Mouse (Mus musculus): ENCODE measurements at regions not wholly inside any gene's neighbourhood (a gene's known extent, or its start where the extent isn't known, plus 50 kb on each side); places are given as distances from the start of the nearest gene placed in this dataset.
"Not testable (repeated sequence)": the region's sequence is repeated elsewhere in the genome, so short reads cannot be mapped to it uniquely, and the experiment has no call there.

DNA sequence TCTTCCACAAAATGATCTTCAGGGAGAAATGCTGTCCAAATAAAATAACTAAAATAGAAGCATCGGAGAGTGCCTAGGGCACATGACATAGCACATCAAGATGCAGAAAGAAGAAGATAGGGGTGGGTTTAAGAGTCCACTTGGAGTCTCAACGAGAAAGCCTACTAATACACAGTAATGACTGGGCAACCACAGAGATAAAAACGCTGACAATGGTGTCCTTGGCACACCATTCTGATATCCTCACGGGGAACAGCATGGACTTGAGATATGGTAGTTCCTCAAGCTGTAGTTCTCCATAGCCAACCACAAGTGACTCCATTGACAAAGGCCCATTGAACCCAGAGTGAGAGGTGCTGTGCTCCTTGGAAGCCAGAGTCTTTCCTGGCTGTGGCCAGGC, 105.8 kb downstream of the Dad1 start:
- DNase-seq = no peak

DNA sequence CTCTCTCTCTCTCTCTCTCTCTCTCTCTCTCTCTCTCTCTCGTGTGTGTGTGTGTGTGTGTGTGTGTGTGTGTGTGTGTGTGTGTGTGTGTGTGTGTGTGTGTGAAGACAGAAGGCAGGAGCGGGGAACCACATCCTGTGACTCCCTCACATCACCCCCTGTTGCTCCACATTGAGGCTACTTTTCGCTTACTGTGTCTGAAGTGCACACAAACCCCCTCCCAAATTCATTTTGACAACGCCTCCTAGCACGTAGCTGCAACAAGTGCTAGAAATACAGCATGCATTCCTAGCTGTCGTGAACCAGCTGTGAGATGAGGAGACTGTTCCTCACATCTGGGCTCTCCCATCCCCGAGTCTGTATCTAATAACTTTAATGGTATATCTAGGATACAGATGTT, 106.4 kb downstream of the Dad1 start:
- DNase-seq = no peak

DNA sequence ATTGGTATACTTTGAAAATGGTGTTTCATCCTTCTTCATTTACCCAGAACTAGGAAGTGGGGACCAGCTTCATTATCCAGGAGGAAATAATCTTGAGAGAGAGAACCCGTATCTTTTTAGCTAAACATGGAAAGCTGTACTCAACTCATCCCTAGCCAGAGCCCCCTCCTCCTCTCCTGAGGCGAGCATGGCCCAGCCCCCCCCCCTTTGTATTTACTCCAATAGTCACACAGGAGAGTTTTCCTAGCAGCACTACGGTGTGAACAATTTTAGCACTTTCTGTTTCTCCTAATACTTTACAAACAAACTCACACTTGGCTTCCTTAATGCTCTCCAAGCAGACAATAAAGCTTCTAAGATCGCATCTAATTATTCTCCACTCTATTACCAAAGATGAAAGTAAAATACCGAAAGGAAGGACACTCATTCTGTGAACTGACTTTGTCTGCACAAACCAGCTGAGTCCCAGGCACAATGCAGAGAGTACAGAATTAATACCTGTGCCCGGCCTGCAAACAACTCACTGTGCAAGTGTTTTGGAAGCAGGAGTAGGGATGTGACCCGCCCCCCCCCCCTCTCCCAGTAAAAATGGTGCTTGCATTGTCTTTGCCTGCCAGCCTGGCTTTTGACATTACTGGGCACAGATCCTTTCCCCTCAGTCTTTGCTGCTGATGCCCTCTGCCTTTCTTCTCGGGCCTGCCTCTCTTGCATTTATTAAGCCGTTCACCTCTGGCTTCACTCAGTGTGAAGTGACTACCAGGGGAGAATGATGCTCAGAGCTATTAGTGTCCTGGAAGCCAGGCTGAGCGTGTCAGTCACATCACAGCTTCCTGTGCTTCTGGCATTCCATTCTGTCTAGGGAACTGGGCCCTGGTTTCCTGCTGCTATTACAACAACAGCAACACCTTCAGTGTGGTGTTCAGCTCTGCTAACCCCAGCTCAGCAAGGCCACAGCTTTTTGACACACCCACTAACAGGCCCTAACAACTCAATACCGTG, 107.9 kb downstream of the Dad1 start:
- DNase-seq = no peak

DNA sequence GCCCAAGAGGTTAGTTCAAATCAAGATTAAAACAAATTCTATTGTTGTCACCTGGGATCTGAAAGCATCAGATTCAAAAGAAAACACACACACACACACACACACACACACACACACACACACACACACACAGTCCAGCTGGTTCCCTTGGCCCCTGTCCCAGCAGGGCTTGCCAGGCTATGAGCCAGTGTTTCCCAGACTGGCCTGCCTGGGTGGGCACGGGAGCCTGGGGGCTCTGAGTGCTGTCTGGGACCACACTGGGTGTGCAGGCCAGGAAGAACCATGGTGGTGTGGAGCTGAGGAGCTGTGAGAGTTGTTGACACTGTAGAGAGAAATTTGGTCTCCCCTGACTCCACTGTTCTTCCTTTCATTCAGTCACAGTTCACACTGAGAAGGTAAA, 110.1 kb downstream of the Dad1 start:
- peak; percentile 34 for DNase-seq

DNA sequence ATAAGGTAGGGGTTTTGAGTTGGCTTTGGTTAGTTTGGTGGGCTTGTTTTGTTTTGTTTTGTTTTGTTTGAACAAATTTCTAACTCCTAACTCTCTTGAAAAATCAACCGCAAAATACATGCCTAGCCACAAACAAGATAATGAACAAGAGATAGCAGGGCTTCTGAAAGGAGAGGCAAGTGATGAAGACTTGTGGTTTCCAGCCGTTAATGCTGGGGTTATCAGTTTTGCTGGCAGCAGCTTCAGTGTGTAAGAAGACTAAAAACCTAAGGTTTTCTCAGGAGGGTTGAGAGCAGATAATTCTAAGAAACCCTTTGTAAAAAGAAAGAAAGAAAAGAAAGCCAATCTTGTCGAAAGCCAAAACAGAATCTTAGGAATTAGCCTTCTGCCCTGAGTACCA, 115.6 kb downstream of the Dad1 start:
- no peak for DNase-seq

DNA sequence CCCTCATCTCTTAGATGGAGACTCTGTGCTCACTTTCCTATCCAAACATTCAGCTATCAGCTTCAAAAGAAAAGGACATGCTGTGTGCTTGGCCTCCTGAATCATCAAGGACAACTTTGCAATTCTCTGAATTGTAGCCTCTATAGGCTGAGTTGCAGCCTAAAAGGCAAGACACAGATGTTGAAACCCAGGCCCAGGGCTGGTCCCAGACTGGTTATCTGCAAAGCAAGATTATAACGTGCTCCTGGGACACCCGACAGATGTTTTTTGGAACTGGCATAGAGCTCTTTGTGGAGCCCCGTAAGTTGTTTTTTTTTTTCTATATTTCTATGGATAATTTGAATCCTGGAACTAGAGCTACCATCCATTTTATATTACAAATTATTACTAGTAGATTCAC, 117.4 kb downstream of the Dad1 start:
- no peak for DNase-seq

DNA sequence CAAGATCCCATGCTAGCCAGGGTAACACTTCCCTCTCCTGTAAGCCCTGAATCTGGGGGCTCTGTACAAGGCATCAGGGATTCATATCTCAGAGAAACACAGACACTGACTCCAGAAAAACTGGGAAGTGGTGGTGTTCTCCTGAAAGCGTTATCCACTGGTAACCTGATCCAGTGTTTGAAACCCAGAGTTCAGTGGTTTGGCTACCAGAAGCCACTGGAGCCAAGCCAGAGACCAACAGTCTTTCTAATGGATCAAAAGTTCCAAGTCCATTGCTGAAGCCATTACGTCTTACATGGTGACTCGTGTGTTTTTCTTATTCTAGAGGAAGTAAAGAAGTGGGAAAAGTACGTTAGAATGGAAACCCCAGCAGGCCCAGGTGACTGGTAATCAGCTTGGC, 125.6 kb downstream of the Dad1 start:
- DNase-seq = no peak

DNA sequence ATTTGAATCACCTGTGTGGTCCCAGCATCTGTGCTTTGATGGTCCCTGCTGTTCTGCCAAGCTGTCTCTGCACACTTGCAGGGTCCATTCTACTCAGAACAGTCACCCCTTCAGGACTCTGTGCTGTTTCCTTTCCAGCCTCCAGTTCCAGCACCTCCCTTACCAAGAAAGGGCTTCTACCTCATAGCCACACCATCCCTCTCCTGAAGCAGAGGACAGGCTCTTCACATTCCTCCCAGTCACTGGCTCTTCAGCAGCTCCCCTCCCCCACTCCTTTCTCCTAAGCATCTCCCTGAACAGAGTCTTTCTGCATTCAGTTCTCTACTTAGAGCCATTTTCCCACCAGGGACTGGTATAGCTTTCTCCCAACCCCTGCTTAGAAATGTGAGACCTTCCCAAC, 128.4 kb downstream of the Dad1 start:
- no peak for DNase-seq

DNA sequence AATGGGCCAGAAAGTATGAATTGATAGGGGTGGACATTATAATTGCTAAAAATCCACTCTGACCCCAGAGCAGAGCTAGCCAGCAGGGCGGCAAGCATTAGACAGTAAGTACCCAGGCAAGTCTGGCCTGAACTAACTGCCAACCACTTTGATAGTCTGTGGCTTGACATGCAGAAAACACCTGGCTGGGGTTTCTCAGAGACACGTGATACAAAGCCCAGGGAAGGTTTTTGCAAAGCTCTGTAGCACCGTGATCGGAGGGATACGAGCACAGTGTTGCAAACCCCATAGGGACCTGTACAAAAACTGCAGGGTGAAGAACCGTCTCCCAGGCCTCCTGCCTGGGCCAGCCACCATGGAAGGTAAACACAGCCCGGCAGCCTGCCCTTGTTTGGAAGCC, 131.9 kb downstream of the Dad1 start:
- no peak for DNase-seq

DNA sequence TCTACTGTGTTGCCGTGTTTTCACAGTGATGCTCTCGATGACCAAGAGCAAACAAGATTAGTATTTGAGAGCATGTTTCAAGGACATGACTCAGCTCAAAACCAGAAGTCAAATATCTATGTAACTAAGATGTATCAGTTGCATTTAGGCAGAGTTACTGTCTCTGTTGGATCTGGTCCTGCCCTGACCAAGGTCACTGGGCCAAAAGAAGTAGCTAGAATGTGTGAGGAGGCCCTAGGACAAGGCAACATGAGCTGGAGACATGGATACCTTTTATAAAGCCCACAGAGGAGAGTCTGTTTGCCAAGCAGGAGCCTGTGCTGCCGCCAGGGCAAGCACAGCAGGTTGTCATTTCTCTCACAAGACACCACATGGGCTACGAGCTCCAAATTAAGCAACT, 132.6 kb downstream of the Dad1 start:
- DNase-seq = no peak

DNA sequence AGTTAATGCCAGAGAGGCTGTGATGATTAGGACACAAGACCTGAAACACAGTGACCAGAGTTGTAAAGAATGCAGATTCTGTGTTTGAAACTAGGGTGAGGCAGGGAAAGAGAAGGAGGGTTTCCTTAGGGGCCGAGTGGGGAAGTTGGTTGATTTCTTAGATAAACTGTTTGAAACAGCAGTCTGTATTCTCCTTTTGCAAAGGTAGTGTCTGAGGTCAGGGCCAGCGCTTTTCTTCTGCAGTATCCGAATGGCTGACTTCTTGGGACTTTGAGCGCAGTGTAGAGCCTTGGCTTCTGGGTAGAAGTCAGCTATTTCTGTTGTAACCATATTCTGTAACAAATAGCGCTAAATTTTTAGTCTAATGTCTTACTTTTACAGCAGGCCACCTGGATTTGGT, 133.7 kb downstream of the Dad1 start:
- DNase-seq = no peak

DNA sequence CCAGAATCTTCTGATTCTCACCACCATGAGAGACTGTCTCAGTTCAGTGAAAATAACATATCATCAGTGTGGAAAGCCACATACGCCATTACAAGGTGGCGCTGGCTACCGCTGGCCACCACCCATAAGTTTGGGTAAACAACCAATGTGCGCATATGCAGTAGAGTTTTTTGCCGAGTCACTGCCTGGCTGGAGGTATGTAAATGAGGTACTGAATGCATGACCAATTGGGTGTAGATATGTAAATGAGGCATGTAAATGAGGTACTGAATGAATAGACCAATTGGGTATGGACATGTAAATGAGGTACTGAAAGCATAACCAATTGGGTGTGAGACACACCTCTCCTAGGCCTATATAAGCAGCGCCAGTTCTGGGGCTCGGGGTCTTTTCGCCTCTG, 136.3 kb downstream of the Dad1 start:
- DNase-seq = not testable (repeated sequence)

DNA sequence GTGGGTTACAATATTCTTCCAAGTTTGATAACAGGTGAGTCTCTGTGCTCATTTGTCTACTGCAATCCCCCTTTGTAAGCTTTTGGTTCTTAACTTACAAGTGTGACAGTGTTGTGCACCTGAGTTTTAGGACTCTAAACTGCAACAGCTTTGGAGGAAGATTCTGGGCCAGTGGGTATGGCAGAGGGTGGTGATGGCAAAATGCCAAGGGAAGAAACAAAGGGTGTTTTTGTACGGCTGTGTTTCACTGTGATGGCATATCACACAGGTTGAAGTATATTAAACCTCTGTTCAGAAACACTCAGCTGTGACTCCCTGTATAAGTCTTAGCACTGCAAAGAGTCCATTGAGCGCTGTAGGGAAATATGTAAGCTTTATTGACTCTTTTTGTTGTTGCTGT, 140.7 kb downstream of the Dad1 start:
- no peak for DNase-seq

DNA sequence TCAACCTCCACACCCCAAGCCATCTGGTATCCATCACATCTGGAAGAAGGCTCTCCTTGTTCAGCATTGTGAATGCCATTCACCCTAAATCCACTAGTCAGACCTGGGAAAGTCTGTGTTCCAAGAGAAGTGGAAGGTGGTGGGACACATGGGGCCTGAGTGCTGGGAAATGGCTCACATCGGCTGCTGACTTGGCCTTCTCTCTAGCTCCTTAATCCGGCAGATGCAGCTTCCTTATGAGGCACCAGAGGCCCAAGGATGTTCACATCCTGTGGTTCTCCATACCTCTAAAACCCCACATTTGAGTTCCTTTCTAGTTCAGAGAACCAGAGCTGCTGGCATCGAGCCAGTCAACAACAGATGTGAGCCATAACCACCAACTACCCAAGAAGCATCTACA, 142.9 kb downstream of the Dad1 start:
- DNase-seq = peak; percentile 25

DNA sequence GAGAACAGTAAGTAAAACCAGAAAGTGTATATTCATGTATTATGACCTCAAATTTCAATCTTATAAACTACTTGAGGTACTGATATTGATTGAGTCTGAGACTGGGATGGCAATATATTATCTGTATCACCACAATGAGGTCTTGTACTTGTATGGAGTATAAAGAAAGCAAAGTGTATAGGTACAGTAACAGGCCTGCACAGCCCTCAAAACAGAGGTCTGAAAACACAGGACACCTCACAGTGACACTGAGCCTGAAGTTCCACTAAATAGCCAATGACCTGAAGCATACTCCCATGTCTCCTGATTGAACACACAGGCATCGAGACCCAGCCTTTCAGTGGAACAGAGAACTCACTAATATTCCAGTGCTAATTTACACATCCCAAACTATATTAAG, 144.8 kb downstream of the Dad1 start:
- no peak for DNase-seq

DNA sequence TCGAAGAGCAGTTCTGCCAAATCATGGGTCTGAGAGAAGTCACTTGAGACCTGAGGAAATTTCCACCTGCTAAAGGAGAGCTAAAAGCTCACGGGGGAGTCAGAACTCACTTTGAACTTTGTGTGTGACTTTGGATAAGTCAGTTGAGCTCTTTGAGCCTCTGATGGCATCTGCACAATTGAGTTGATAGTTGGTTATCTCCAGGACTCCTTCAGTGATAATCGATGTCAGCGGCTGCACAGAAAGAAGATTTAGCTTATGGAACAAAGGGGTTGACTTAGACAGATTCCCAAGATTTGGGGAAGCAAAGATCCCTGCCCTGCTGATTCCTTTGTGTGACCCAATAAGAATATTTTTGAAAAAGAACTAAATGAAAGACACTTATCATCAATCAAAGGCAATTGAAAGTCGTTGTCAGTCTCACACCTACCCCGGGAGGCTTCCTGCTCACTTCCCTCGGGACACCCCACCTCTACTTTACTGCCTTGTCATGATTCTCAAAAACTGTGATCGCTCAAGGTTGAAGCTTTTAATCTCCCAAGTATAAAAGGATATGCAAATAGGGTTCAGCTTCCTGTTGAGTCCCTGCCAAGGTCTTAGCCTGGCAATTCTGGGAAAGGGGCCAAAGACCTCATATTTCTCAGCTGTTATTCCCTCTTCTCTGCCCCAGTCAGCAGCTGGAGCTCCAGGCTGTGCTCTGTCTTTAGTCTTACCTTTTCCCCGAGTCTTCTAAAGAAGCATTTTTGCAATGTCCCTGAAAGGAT, 145.4 kb downstream of the Dad1 start:
- DNase-seq = no peak

DNA sequence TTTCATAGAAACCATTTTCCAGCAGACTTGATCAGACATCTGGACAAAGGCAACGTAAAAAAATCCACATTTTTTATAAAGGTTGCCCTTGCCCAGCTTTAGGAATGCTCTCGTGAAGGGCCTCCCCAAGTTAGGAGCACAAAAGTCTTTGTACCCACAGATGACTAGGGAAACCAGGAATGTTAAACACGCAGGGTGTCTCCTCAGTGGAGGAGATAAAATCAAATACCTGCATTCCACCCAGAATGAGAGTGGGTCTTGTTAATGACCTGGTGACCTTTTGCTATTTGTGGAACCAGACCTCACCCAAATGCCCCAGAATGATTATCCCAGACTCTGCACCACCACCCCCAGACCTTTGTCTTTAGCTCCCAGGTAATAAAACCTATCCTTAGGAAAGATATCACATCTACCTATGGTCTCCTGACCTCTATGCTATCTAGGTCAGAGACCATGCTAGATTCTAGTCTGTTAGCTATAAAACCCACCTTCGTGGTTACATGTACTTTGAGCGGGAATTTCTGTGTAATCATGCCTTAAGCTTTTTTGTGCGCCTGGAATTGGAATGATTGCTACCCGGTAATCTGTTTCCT, 146.6 kb downstream of the Dad1 start:
- no peak for DNase-seq

DNA sequence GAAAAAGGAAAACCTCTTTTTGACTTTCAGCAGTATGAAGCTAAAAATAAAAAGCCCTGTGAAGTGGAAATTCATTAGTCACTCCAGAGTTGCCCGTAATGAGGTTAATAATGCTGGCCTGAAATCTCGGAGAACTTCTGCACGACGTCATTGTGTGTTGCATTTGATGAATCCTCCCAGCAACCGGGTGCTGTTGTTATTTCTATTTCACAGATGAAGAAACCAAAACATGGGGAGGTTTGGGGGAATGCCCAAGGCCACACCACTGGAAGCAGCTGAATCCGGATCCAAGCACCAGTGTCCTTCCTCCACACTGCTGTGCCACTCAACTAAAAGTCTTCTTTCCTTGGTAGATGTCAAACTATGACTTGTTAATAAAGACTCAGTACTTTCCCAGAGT, 149.7 kb downstream of the Dad1 start:
- no peak for DNase-seq

DNA sequence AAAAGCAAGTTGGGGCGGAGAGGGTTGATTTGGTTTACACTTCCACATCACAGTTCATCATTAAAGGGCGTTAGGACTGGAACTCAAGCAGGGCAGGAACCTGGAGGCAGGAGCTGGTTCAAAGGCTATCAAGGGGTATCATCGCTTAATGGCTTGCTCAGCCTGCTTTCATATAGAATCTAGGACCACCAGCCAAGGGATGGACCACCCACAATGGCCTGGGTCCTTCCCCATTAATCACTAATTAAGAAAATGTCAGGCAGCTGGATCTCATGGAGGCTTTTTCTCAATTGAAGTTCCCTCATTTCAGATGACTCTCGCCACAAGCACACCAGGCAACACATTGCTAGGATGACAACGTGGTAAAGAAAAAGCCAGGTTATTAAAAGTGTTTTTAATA, 150.4 kb downstream of the Dad1 start:
- no peak for DNase-seq

DNA sequence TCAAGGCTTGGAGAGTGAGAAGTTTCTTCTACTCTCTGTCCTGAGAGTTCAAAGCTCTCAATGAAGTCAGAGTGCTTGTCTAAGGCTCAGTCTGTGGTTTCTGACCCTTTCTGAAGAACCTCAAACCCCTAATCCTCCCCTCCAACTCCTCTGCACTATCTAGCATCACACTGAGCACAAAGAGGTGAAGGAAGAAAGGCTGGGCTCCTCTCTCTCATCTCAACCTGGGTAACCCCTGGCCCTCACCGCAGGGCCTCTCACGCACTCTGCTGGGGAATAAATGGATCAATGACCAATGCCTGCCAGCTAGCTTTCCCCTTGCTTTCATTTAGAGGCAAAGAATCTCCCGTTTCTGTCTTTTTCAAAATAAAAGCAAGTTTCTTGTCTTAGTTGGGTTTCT, 150.8 kb downstream of the Dad1 start:
- DNase-seq = no peak

DNA sequence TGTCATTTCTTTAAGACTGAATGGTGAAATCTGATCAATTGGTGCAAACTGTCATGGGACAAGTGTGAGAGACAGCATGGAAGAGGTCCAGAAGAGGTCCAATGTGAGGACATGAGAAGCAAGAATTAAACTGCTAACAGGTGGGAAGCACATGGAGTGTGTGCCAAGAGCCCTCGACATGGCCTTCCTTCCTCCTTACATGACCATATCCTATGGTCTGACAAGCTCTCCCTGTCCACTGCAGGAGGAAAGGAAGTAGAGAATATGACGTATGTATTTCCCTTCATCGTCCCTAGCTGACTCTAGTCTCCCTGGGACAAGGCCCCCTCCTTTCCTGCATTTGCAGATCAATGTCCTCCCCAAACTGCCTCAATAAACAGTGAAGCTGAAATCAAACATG, 152.1 kb downstream of the Dad1 start:
- no peak for DNase-seq

DNA sequence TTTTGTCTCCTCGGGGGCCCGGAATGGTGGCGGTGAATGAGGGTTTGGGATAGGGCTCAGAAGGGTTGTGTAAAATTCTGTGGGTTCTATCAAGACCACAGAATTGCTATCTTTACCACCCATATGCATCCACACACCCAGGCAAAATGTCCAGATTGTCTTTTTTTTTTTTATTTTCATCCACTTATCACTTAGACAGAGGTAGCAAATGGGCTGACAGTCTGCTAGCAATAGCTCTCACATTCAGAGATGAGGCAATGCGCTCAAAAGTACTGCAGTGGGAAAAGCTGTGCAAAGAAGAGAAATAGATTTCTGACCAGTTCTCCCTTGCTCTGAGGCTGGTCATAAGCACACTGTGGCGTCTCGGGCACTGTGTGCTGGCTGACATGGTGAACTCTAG, 154.5 kb downstream of the Dad1 start:
- no peak for DNase-seq

DNA sequence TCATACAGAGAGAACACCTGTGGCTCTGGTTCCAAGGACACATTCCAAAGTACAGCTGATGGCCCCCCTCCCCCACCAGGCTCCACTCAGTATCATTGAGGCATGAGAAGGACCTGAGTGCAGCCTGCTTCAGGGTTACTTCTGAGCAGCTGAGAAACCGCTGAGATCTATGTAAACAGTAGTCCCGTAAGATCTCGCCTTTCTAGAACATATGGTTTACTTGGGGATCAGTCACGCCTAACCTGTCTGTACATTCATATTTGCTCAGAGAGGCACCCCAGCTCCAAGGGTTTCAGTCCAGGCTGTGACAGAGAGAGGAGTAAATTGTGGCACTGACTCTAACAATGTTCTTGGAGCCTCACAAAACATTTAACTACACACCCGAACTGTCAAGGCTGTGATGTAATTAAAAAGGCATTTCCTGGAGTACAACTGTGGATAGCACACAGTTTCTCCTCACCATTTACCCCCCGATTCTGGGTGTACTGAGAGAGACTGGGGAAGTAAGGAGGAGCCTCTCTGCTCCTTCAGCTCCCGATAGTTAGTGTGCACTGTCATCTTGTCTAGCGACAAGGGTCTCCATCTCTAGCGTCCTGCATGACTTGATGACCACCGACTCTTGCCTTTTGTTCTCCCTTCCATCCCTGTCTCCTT, 155.7 kb downstream of the Dad1 start:
- no peak for DNase-seq

Data from right cerebral cortex, postnatal 14 days (tissue).